Mouse (Mus musculus) brain, embryonic 14.5 days (tissue): Measurements from ENCODE around the gene Rfc4.

ENCODE experiments used
- CTCF ChIP-seq: fragments of 200-500 bp; IDR thresholded peaks from 2 replicates; pipeline ENCODE4 v1.5.1; 2012; ENCODE audit warnings: inconsistent platforms, mild to moderate bottlenecking, moderate library complexity, borderline replicate concordance; ENCODE audit not compliant: insufficient read depth, insufficient read length; ENCODE audit errors: extremely low read depth
- POLR2A ChIP-seq: fragments of 200-500 bp; IDR thresholded peaks from 2 replicates; pipeline ENCODE4 v1.6.1; 2012; ENCODE audit warnings: mild to moderate bottlenecking, inconsistent platforms, borderline replicate concordance; ENCODE audit not compliant: poor library complexity, insufficient read depth, insufficient read length, severe bottlenecking; ENCODE audit errors: extremely low read depth

- no peak for TF ChIP-seq CTCF
- no peak for TF ChIP-seq POLR2A
These were observed 39.1 kb upstream of the Rfc4 start for GRCm38 (mm10) chr16:23166646-23167045.
